Mouse (Mus musculus) liver, embryonic 14.5 days (tissue): ENCODE results near the gene Furin.

Source experiments
- CTCF ChIP-seq: IDR thresholded peaks from 2 replicates; pipeline ENCODE4 v1.5.1; 2016; ENCODE audit warnings: antibody characterized with exemption, low read depth, control low read depth
- EP300 ChIP-seq: IDR thresholded peaks from 2 replicates; pipeline ENCODE4 v1.6.1; 2016; ENCODE audit warnings: antibody characterized with exemption, low read depth

- no peak for TF ChIP-seq CTCF
- TF ChIP-seq EP300 = no peak
Measured at GRCm38 (mm10) chr7:80346173-80346572, 59.1 kb downstream of the Furin start.
